Mouse (Mus musculus) forelimb bud, embryonic 11.5 days (tissue): ENCODE measurements around the gene Adck1.
"Not testable (repeated sequence)": the region's sequence is repeated elsewhere in the genome, so short reads cannot be mapped to it uniquely, and the experiment has no call there.

Source experiments
- DNase-seq: peaks from one replicate; pipeline ENCODE4 v3.0.0-alpha.2; 2012; ENCODE audit warnings: low read depth, low spot score

The Adck1 gene

DNA sequence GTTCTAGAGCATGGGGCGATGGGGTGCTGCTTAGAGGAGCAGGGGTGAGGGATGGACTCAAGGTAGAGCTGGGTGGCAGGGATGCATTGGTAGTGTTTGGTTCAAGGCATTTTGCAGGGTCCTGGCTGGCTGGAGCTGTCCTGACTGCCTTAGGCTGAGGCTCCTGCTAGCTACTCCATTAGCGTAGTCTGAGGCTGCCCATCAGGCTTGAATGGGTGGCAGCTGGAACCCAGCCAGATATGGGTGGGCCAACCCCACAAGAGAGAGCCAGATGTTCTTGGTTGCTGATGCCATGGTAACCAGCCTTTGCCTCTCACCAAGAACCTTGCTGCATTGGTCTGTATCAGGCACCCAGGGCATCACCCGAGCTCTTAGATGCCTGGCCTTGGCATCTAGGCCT lies 66.6 kb downstream of the Adck1 start:
- no peak for DNase-seq

DNA sequence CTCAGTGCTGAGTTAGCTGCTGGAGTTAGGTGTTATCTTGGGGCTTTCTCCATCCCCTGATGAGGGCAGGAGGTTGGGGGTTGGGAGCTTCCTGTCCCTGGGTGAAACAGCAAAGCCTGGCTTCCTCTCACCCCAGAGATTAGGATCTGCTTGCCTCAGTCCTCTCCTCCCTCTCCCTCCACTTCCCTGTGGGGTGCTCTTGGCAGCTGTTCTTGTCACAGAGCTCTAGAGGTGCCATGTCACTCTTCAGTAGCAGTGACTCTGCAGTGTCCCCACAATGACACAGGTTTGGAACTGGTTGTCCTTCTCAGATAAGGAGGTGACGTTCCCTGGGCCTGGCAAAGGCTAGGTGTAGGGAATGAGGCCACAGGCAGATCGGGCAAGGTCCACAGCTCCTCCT lies 68.4 kb downstream of the Adck1 start:
- no peak for DNase-seq

DNA sequence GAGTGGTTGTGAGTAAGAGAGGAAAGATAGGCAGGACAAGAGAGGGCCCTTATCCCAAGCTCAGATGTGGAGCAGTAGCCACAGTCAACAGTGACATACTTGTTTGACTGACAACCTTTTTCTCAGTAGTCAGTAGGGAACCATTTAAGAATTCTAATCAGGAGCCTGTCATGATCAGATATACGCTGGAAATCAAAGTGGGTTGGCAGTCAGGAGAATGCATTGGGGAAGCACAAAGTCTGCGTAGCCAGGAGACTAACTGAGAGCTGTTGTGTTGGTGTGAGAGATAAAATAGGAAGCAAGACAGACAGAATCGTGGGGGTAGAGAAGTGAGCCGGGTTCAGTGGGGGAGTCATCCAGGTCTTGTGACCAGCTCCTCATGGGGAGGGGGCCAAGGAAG lies 71.9 kb downstream of the Adck1 start:
- DNase-seq: no peak

DNA sequence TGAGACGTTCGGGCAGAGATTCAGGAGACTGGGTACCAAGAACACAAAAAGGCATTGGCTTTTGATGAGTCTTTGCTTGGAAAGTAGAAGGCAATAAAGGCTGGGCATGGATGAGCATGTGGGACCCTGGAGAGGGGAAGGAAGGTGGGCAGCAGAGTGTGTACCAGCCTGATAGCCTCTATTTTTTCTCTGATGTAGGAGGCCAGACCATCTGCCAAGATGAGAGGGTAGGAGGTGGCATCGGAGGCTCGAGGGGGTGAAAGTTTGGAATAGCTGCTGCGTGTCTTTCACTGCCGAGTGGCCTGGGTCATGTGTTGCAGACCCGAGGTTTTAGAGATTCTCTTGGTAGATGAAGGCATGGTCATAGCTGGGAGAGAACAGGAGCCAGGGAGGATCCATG lies 72.8 kb downstream of the Adck1 start:
- no peak for DNase-seq

DNA sequence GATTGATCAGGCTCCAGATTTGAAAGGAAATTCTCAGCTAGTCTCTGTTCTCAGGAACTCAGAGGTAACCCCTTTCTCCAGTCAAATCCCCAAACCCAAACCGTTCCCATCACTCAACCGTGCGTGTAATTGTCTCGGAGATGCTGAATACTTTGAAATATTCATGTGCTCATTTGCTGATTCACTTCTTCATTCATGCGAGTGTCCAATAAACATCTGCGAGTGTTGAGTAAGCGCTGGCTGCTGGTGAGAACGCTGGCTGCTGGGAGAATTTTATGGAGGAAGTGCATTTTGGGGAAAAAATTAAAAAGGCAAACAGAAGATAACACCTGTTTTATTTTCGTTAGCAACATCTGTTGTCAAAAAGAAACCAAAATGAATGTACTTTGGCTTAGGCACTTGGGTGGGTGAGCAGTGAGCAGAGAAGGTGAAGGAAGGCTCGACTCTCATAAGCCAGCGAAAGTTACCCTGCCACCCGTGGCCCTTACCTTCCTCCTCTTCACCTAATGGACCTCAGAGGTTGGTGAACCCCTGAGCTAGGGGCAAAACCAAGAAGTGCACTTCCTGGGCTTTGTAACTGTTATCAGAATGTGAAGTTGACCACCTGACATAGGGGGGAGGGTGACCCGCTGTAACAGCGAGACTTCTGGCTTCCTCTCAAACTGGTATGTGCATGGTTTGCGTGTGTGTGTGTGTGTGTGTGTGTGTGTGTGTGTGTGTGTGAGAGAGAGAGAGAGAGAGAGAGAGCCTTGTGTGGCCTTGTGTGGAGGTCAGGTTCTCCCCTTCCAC lies 76.8 kb downstream of the Adck1 start:
- DNase-seq: no peak

DNA sequence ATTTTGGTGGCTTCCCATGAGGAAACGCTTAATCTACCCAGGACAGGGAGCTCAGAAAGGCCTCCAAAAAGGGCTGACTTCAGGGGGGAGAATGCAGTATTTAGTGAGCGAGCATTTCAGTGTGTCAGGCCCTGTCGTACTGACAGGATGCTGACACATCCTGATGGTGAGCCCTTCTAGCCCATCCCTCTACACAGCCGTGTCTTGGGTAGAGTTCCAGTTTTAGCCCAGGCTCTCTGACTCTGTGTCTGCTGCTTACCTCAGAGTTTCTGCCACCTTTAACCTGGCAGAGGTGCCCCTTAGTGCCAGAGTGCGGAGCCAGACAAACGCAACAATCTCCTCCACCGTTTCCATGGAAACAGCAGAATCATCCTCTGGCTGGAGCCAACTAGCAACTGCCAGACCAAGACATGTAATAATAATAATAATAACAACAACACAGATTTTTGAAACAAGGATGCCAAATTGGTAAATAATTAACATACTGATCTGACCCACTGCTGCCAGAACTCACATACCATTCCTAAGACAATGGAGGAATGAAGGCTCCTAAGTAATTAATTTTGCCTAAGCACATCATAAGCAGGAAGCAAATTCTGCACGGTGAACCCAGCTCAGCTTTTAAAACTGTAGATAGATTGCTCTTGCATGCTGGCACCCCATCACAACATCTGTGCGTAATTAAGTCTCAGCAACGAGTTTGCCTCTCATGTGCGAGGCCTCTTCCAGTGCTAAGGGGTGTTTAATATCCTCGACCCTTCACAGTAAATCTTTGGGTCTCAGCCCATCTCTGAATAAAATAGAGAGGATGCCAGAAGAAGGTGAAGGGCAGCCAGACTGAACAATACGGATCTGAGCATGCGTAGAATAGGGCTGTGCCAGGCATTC lies 81.8 kb downstream of the Adck1 start:
- peak; percentile 20 for DNase-seq

DNA sequence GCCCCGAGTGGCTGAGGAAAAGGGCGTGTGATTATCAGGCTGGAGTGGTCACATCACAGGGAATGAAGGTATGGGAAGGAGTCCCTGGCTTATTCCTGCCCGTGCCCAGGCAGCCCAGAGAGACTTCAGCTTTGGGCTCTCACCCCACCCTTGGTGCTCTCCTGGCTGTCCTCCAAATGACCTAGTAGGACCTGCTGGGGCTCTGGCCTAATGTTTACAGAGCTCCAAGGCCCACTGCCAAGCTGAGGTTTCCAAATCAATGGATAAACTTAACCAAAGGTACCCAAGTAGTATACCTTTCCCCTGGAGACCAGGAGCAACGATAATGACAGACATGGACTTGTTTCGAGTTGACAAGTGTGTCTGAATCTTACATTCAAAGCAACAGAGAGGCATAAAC lies 83.7 kb downstream of the Adck1 start:
- DNase-seq: no peak

DNA sequence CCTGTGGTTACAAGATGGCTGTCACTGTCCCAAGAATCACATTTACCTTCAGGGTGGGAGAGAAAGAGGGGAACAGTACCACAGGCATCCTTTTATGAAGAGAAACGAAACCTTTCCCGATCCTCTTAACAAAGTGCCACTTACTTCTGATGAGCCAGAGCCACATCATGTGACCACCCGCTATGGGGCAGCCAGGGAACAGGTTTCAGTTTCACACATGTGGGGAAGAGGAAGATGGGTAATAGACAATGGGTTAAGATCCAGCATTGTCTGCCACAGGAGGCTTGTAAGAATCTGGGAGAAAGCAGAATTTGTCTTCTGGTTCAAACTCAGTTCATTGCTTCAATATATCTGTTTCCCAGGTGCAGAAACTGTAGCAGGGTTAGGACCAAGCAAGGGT lies 85.1 kb downstream of the Adck1 start:
- no peak for DNase-seq

DNA sequence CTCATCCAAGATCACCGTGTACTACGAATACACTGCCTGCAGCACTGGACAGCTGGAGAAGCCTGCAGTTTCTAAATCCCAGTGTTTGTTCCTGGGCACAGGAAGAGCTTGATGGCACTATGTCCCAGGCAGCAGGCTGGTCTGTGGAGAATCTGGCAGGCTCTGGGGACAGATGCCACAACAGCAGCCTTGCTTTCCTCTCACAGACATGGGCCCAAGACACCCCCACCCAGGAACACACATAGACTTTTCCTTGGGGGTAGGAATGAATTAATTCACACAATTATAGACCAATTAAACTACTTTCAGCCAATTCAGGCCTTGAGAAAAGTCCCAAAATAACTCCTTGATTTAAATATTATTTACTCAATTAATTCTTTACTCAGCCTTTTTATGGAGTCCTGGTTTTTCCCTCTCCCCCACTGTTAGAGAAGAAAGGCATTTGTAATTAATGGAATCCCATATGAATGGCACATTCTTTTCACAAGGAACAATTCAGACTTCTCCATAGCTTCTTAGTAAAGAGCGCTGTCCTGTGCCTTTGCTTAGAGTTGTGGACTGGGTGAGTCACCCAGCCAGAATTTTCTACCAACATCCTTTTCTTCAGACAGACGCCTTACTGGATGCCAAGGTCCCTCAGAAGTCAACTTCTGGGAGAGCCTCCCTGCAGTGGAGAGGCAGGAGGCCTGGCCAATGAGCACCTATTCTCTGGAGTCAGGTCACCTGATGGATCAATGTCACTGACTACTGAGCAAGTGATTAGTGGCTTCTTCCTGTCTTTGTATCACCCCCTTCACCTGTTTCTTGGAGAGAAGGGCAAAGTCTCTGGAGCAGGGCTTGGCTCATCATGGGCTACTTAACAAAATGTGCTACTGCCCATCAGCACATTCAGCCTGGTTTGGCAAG lies 90.6 kb downstream of the Adck1 start:
- DNase-seq: no peak

DNA sequence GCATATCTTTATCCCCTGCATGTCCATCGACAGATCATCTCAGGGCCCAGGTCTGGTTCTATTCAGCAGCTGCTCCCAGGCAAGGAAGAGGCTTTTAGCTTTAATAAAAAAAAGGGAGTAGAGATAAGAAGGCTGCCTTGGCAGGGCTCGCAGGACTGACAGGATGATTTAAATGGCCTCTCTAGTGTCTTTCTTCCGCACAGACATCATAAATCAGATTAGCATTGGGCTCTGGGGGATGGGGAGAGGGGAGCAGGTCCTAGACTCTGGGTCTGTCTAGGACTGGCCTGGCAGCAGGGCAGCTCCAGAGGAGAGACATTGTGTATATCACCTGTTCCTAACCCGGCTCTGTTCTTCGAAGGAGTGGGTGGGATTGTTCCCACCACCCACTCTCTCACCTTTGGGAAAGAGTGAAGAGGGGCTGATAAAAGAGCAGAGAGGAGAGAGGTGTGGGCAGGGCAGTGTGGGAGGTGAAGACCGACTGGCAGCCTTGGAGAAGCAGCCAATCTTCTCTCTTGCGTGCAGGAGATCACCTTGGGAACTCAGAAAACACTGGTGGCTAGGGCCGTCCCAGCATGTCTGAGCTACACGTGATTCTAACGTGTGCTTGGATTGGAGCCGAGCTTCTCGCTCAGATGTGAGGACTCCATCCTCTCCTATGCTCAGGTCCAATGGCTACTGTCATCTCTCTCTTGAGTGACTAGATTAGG lies 94.5 kb downstream of the Adck1 start:
- no peak for DNase-seq

DNA sequence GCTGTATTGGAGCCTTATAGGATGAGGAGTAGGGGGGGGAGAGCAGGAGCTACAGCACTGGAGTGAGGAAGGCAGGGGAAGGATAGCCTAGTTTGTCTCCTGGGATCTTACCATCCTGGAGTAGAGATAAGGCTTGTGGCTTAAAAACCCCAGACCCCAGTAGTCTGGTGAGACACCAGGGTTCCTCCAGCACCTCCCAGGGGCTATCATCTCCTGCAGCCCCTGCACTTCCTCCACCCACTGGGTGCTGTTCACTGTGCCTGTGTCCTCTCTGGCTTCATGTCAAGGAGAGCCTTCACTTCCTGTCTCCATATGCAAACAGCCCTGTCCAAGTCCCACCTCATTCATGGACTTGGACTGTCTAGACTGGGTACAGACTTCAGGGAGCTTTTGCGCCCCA lies 96.7 kb downstream of the Adck1 start:
- no peak for DNase-seq

DNA sequence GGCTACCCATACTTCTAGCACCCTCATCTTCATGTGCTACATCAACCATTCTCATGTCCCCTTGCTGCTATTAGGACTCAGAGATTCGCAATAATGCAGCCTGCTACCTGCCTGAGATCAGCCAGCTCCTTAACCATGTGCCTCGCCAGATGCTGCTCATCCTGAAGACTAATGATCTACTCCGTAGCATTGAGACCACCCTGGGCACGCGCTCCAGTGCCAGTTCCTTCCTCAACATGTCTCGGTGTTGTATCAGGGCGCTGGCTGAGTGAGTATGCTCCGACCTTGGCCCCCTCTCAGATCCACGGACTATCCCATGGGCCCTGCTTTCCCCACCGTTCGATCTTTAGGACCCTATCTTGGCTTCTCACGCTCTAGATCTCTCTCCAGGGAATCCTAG lies 98.6 kb downstream of the Adck1 start:
- no peak for DNase-seq

DNA sequence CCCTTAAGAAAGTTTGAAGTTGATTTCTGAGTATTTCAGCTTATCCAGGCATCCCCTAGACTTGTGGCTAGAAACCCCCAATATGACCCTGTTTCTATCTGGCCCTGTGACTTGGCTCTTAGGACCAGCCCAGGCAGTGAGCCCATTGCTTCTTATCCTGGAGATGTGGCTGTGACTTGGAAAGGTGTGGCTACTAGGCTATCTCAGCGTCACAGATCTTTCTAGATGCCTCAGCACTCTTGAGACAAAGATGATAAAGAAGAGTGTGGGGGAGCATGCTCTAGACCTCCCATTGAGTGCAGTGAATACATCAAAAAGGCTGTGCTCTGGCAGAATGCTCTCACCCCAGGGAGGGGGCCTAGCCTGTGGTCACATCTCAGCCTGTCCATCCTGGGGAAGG lies 99.1 kb downstream of the Adck1 start:
- DNase-seq: no peak

DNA sequence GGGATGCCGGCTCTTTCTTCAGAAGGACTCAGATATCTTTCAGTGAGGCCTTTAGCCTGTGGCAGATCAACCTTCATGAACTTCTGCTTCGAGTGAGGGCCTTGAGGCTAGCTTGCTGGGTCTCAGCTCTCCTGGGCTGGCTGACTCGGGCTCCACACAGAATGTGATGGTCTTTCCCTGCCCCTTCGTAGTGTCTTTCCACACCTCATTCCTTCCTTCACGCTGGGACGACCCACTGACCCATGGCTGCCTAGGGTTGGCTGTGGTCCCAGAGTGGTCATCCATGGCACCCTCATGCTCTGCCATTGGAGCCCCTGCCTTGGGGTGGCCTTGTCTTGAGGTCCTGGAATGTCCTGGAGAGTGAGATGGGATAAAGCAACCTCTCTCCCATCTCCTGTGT lies 100.7 kb downstream of the Adck1 start:
- no peak for DNase-seq

DNA sequence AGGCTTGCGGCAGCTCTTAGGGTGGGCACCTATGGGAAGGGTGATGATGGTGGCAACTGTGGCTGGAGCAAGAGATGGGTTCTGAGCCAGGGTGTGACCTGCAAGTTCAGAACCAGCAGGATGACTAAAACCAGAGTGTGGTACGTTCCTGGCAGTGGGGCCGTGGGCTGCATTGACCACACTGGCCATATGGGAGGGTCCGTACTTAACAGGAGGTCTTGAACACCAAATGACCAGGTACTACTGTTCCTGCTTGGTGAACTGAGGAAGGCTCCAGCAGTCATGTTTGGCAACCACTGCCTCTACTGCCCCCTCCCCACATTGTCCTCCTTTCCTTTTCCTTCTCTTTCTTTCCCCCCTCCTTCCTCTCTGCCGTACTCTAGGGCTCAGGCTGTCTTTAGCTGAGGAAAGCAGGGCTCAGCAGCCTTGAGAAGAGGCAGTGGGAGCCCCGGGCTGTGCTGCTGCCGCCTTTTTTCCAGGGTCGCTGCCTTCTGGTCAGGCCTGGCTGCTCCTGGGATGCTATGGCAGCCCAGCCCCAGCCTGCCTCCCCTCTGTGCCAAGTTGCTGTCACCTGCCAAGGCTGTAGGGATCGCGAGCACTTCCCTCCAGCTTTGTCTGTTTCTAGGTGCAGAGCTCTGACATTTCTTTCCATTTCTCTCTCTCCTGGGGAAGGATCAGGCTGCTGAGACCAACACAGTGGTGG lies 103.4 kb downstream of the Adck1 start:
- DNase-seq: no peak

DNA sequence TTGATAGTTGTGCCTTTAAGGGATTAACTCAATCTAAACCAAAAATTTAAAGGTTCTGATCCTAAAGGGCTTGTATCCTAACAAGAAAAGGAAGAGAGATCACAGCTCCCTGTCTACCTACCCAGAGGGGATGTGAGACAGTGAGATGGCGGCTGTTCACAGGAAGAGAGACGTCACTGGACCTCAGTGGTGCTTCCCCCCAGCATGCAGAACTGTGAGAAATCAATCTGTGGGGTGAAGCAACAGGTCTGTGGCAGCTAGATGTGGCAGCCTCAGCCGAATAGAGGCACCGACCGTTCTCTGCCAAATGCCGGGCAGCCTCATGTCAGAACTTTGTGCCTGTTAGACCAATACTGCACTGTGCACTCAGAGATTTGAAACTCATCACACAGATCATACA lies 106.4 kb downstream of the Adck1 start:
- DNase-seq: no peak

DNA sequence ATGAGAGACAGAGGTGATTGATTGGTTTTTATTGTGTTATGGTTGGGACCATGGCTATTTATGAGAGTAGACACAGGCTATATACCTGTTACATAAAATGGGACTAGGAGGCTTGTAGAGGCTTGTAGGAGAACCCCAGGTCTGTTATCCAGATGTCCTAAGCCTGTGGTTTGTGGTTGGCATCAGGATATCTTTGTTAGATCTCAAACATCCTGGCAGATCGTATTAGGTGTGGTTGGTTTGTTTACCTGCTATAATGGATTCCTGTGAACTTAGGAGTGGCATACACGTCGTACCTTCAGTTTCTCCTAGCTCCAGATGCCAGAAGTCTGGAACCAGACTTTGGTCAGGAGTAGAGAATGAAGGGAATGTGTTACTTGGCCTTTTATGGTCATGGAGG lies 106.9 kb downstream of the Adck1 start:
- DNase-seq: no peak

DNA sequence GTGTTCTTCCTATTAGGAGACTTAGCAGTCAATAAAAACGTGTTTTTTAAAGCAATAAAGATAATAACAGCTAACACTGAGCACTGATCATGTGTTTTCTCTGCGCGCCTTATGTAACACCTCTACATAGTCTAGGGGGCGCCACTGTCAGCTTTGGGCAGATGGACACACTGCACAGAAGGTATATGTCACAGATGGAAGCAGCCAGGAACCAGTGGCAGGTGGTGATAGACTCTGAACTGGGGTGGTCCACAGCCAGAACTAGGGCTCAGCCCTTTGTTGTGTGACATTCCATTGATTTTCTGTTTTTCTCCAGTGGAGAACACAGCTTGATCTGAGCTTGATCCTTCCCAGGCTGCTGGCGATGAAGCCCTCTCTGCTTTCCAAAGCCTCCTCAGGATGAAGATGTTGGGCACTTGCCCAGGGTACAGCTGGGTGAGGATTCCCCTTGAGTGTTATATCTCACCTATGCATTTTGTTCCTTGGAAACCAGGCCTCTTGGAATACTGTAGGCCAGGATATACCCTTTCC lies 107.6 kb downstream of the Adck1 start:
- DNase-seq: no peak

DNA sequence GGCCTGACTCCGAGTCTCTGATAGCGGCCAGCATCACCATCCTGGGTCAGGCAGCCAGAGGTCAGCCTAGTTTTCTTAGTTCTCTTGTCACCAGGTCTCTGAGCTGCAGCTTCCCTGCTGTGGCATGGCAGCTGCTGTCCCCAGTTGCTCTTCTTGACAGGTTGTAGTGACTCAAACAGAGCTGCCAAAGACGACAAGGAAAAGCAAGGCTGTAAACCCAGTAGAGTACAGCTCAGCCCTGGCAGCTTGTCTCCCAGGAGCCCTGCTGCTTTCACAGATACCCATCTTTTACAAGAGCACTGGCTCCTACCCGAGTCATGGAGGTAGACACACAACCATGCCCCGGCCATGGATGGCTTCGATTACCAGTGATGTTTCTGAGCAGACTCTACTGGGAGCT lies 108.3 kb downstream of the Adck1 start:
- DNase-seq: no peak

DNA sequence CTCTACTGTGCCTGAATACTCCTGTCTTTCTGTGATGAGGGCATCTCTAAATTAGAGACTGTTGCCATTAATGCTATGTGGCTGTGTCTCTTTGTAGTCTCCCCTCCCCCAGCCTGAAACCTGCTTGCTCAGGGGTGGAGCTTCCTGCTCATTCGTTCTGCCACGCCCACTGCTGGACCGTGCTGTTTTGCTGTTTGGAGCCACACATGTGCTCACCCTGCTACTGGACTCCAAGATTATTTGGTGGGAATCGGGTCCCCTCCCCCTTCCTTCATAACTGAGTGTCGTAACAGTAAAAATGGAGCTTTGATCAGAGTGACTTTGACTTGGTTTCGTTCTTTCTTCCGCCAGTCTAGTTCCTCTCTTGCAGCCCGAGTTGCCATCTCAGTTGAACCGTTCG lies 111.5 kb downstream of the Adck1 start:
- DNase-seq: not testable (repeated sequence)
